Mouse (Mus musculus) CH12.LX (cell line): ENCODE measurements around the gene Strip1. TPM values are rescaled to one million over a fixed set of nuclear protein-coding genes. Genes with fewer than 3 reads are reported as not detected.

Experiments
- DNase-seq: peaks from one replicate; pipeline ENCODE4 v3.0.0-alpha.2; 2013; ENCODE audit errors: extremely low read depth
- H3K27ac ChIP-seq: 2 replicates; pipeline ENCODE4 v1.5.1; 2012; ENCODE audit warnings: low read depth, mild to moderate bottlenecking, control low read depth, moderate library complexity; ENCODE audit not compliant: insufficient read depth
- H3K27me3 ChIP-seq: replicated peaks from 2 replicates; pipeline ENCODE3; 2012; ENCODE audit warnings: inconsistent platforms
- H3K36me3 ChIP-seq, 2 experiments: replicated peaks in 1 of 2; 2 replicates each; pipeline versions ENCODE3 to v1.6.1; 2012; ENCODE audit warnings: inconsistent platforms in 1 of 2, low read length in 1 of 2, mild to moderate bottlenecking in 1 of 2, mixed read lengths in 1 of 2, moderate library complexity in 1 of 2; ENCODE audit not compliant: control insufficient read depth in 1 of 2, insufficient read depth in 1 of 2
- H3K4me1 ChIP-seq, 2 experiments: 2 replicates each; pipeline ENCODE4 v1.6.1; 2012; ENCODE audit warnings: inconsistent platforms in 1 of 2, moderate library complexity in 1 of 2; ENCODE audit not compliant: insufficient read depth in 2 of 2, control insufficient read depth in 1 of 2
- H3K4me2 ChIP-seq: 2 replicates; pipeline ENCODE4 v1.6.1; 2012; ENCODE audit warnings: low read depth, mild to moderate bottlenecking, control low read depth; ENCODE audit not compliant: poor library complexity, insufficient read depth, severe bottlenecking
- H3K4me3 ChIP-seq, 3 experiments: fragments of 150-350 bp in 1 of 3; sonication (generic) in 1 of 3; replicated peaks in 1 of 3; 2 replicates each; pipeline versions ENCODE3 to v1.5.1; 2011 to 2012; ENCODE audit warnings: low read depth in 2 of 3, low read length in 2 of 3, mild to moderate bottlenecking in 2 of 3, moderate library complexity in 2 of 3, control low read depth in 1 of 3, improper control_type of control experiment in 1 of 3, inconsistent platforms in 1 of 3, mixed read lengths in 1 of 3; ENCODE audit not compliant: poor library complexity in 1 of 3
- H3K79me2 ChIP-seq: replicated peaks from 2 replicates; pipeline ENCODE4 v1.6.1; 2012; ENCODE audit warnings: mild to moderate bottlenecking, moderate library complexity; ENCODE audit not compliant: control insufficient read depth, poor library complexity, insufficient read depth, severe bottlenecking; ENCODE audit errors: extremely low read depth
- H3K9ac ChIP-seq: 2 replicates; pipeline ENCODE4 v1.6.1; 2012; ENCODE audit warnings: low read depth, mild to moderate bottlenecking, control low read depth, moderate library complexity; ENCODE audit not compliant: insufficient read depth
- H3K9me3 ChIP-seq: replicated peaks from 2 replicates; pipeline ENCODE3; 2012; ENCODE audit warnings: low read length, inconsistent platforms, mixed read lengths
- BHLHE40 ChIP-seq: IDR thresholded peaks from 2 replicates; pipeline ENCODE4 v1.6.1; 2011; ENCODE audit warnings: mild to moderate bottlenecking, low read depth, low read length, improper control_type of control experiment
- CHD1 ChIP-seq: IDR thresholded peaks from 2 replicates; pipeline ENCODE4 v1.6.1; 2012; ENCODE audit warnings: low read depth, low read length, improper control_type of control experiment, inconsistent platforms
- CHD2 ChIP-seq: IDR thresholded peaks from 2 replicates; pipeline ENCODE4 v1.6.1; 2011; ENCODE audit warnings: low read length, improper control_type of control experiment
- CTCF ChIP-seq, 2 experiments: IDR thresholded peaks in 1 of 2; conservative IDR thresholded peaks in 1 of 2; 2 replicates each; pipeline ENCODE4 v1.5.1; 2011 to 2012; ENCODE audit warnings: low read depth in 2 of 2, low read length in 2 of 2, improper control_type of control experiment in 1 of 2, inconsistent platforms in 1 of 2, mild to moderate bottlenecking in 1 of 2, moderate library complexity in 1 of 2
- E2F4 ChIP-seq: IDR thresholded peaks from 2 replicates; pipeline ENCODE4 v1.6.1; 2011; ENCODE audit warnings: low read depth, low read length, improper control_type of control experiment; ENCODE audit not compliant: insufficient replicate concordance
- ETS1 ChIP-seq: conservative IDR thresholded peaks from 2 replicates; pipeline ENCODE4 v1.6.1; 2012; ENCODE audit warnings: low read depth, mild to moderate bottlenecking, inconsistent platforms, low read length, improper control_type of control experiment, moderate library complexity
- HCFC1 ChIP-seq: IDR thresholded peaks from 2 replicates; pipeline ENCODE4 v1.6.1; 2012; ENCODE audit warnings: low read depth, mild to moderate bottlenecking, inconsistent platforms, low read length, improper control_type of control experiment
- IRF4 ChIP-seq: IDR thresholded peaks from 2 replicates; pipeline ENCODE4 v1.6.1; 2014; ENCODE audit warnings: low read depth, mild to moderate bottlenecking, inconsistent platforms, low read length, improper control_type of control experiment
- KAT2A ChIP-seq: IDR thresholded peaks from 2 replicates; pipeline ENCODE4 v1.6.1; 2012; ENCODE audit warnings: low read length, improper control_type of control experiment, inconsistent platforms; ENCODE audit not compliant: insufficient replicate concordance
- MAX ChIP-seq: IDR thresholded peaks from 2 replicates; pipeline ENCODE4 v1.6.1; 2011; ENCODE audit warnings: low read length, improper control_type of control experiment
- MAZ ChIP-seq: IDR thresholded peaks from 2 replicates; pipeline ENCODE4 v1.6.1; 2012; ENCODE audit warnings: low read depth, mild to moderate bottlenecking, inconsistent platforms, low read length, improper control_type of control experiment, moderate library complexity
- MXI1 ChIP-seq: IDR thresholded peaks from 2 replicates; pipeline ENCODE4 v1.6.1; 2011; ENCODE audit warnings: mild to moderate bottlenecking, low read depth, low read length, improper control_type of control experiment
- NELFE ChIP-seq: IDR thresholded peaks from 2 replicates; pipeline ENCODE4 v1.6.1; 2011; ENCODE audit warnings: low read depth, low read length, improper control_type of control experiment
- PAX5 ChIP-seq: IDR thresholded peaks from 2 replicates; pipeline ENCODE4 v1.6.1; 2012; ENCODE audit warnings: low read length, inconsistent platforms, mixed read lengths
- POLR2A ChIP-seq: IDR thresholded peaks from 2 replicates; pipeline ENCODE4 v1.6.1; 2011; ENCODE audit warnings: low read depth, mild to moderate bottlenecking, improper control_type of control experiment, low read length
- RAD21 ChIP-seq: IDR thresholded peaks from 2 replicates; pipeline ENCODE4 v1.6.1; 2011; ENCODE audit warnings: low read depth, mild to moderate bottlenecking, low read length, improper control_type of control experiment, moderate library complexity
- RCOR1 ChIP-seq: conservative IDR thresholded peaks from 2 replicates; pipeline ENCODE4 v1.6.1; 2012; ENCODE audit warnings: low read depth, mild to moderate bottlenecking, inconsistent platforms, low read length, improper control_type of control experiment
- SMC3 ChIP-seq: IDR thresholded peaks from 2 replicates; pipeline ENCODE4 v1.6.1; 2011; ENCODE audit warnings: low read depth, low read length, improper control_type of control experiment
- TBP ChIP-seq: conservative IDR thresholded peaks from 2 replicates; pipeline ENCODE4 v1.6.1; 2011; ENCODE audit warnings: low read depth, low read length, improper control_type of control experiment
- TCF12 ChIP-seq: IDR thresholded peaks from 2 replicates; pipeline ENCODE4 v1.6.1; 2014; ENCODE audit warnings: low read depth, mild to moderate bottlenecking, inconsistent platforms, low read length, improper control_type of control experiment
- UBTF ChIP-seq: IDR thresholded peaks from 2 replicates; pipeline ENCODE4 v1.6.1; 2012; ENCODE audit warnings: low read depth, mild to moderate bottlenecking, inconsistent platforms, low read length, improper control_type of control experiment, moderate library complexity
- USF2 ChIP-seq: conservative IDR thresholded peaks from 2 replicates; pipeline ENCODE4 v1.6.1; 2011; ENCODE audit warnings: low read depth, low read length, improper control_type of control experiment
- ZKSCAN1 ChIP-seq: IDR thresholded peaks from 2 replicates; pipeline ENCODE4 v1.6.1; 2012; ENCODE audit warnings: low read depth, inconsistent platforms, low read length, improper control_type of control experiment, borderline replicate concordance
- ZMIZ1 ChIP-seq: IDR thresholded peaks from 2 replicates; pipeline ENCODE4 v1.6.1; 2012; ENCODE audit warnings: low read depth, mild to moderate bottlenecking, inconsistent platforms, low read length, improper control_type of control experiment
- ZNF384 ChIP-seq: IDR thresholded peaks from 2 replicates; pipeline ENCODE4 v1.6.1; 2012; ENCODE audit warnings: low read depth, low read length, improper control_type of control experiment, inconsistent platforms
- dilution Hi-C: fragments of 300-500 bp; cut with MboI; formaldehyde crosslinking; loops from 2 replicates; pipeline ENCODE4 v1.14.3; 2020; ENCODE audit warnings: low sequenced_read_pairs; ENCODE audit not compliant: extremely low pct_unique_long_range_greater_than_20kb, extremely low pct_ligation_motif_present
- in situ Hi-C: fragments of 300-500 bp; cut with MboI; formaldehyde crosslinking; loops from 3 replicates; pipeline ENCODE4 v1.14.3; 2019; ENCODE audit warnings: low sequenced_read_pairs, low pct_ligation_motif_present, low pct_unique_long_range_greater_than_20kb, mixed read lengths
- polyA plus RNA-seq: library from polyadenylated mRNA; unstranded; fragments of >175 nt; gene quantifications from 2 replicates; pipeline ENCODE4 v1.2.1, GENCODE M21; 2012; ENCODE audit warnings: low read depth; ENCODE audit not compliant: insufficient read length
- total RNA-seq, 2 experiments: library from RNA; depleted of rRNA; stranded (reverse); fragments of 300-350 nt in 1 of 2; fragments of >200 nt in 1 of 2; gene quantifications; 2 replicates each; pipeline ENCODE4 v1.2.3; 2012 to 2014

Gene Strip1
- total and polyA plus RNA-seq, 3 experiments = 18.4 to 28.2 (median 27.0) TPM

DNA sequence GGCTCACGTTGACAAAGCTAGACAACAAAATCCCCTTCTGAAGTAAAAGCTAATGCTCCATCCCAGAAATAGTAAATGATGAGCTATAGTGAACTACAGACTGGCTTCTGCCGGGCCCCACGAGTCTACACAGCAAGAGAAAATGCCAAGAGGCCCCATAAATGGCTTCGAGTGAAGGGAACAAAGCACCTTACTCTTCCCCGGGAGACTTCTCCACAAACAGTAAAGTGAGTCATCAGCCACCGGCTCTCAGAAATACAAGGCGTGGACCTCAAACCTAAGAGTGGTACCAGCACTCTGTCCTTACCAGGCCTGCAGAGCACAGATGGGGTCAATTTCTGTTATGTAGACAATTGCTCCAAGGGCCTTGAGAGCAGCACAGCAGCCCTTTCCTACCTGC lies 37.3 kb upstream of the Strip1 start:
- Histone ChIP-seq H3K36me3 (peaks cover 74 to 93% of the 10 kb centered on the region in 2 experiments), H3K79me2 (no peaks in the 10 kb centered on the region), H3K9ac (no peak overlapping the region), H3K27ac (no peak overlapping the region), H3K4me2 (no peak overlapping the region), H3K4me3 (no peak overlapping the region), H3K4me1 (0 out of 4 replicates have a peak, but pooled peaks cover 0 to 4% of the 10 kb centered on the region in 2 experiments), H3K9me3 (no peaks in the 10 kb centered on the region), H3K27me3 (no peaks in the 10 kb centered on the region)
- no peak for DNase-seq
- TF ChIP-seq NELFE (no peak), ZKSCAN1 (no peak), USF2 (no peak), MAZ (no peak), MAX (no peak), TBP (no peak), ETS1 (no peak), CHD1 (no peak), HCFC1 (no peak), ZMIZ1 (no peak), SMC3 (no peak), E2F4 (no peak), CHD2 (no peak), BHLHE40 (no peak), CTCF (conservative IDR thresholded peaks at IDR 0.05 in 1 of 2, IDR thresholded peaks at IDR 0.05 in 1 of 2; ENCODE audit: low read depth in 2 of 2, low read length in 2 of 2) (no peak), PAX5 (no peak), IRF4 (no peak), MXI1 (no peak), ZNF384 (no peak), TCF12 (no peak)
- in situ Hi-C loops (no loop called here), dilution Hi-C loops (no loop called here)

DNA sequence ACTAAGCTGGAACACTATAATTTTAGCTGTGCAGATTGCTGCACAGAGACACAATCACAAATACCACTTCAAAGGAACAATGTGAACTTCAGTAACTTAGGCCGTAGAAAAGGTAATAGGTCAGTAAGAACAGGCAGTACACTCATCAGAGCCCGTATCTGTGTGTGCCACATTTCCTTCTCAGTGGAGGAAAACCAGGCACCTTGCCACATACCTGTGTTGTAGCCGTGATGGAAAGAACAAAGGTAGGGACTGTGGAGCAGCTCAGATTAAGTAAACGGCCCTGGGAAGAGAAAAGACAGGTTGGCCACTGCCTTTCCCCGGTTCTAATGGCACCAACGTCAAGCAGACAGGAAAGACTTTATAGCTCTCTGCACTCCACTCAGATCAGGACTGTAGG lies 35.9 kb upstream of the Strip1 start:
- no peak overlapping the region for H3K4me3 ChIP-seq
- H3K79me2 ChIP-seq = no peaks in the 10 kb centered on the region
- H3K4me2 ChIP-seq = no peak overlapping the region
- in situ Hi-C loops = no loop called here
- H3K9me3 ChIP-seq = no peaks in the 10 kb centered on the region
- no peak overlapping the region for H3K27ac ChIP-seq
- no peak overlapping the region for H3K9ac ChIP-seq
- TF ChIP-seq RCOR1 (no peak), MAX (no peak), UBTF (no peak), USF2 (no peak), KAT2A (no peak), POLR2A (no peak), RAD21 (no peak), HCFC1 (no peak)
- DNase-seq = no peak
- peaks cover 76 to 97% of the 10 kb centered on the region in 2 experiments for H3K36me3 ChIP-seq
- H3K27me3 ChIP-seq = no peaks in the 10 kb centered on the region
- 0 out of 4 replicates have a peak, but pooled peaks cover 0 to 4% of the 10 kb centered on the region in 2 experiments for H3K4me1 ChIP-seq
- dilution Hi-C loops = no loop called here
